Mouse (Mus musculus): ENCODE measurements around the gene Msi2.
A peak's percentile ranks its signal among the peaks of the same experiment; 100 is the strongest.

Gene Msi2

GRCm38 (mm10) chr11:88636934-88637333 lies 81.4 kb downstream of the Msi2 start:
- DNase-seq (ENCODE audit: low read depth, low spot score): no peak

- DNase-seq (ENCODE audit: low read depth, low spot score): no peak
These were observed 82.0 kb downstream of the Msi2 start for GRCm38 (mm10) chr11:88636319-88636718.

GRCm38 (mm10) chr11:88634627-88635026 lies 83.7 kb downstream of the Msi2 start:
- DNase-seq (ENCODE audit: low read depth, low spot score): peak; percentile 30

GRCm38 (mm10) chr11:88631932-88632230 lies 86.4 kb downstream of the Msi2 start:
- no peak for DNase-seq (ENCODE audit: low read depth, low spot score)

GRCm38 (mm10) chr11:88631084-88631931 lies 87.0 kb downstream of the Msi2 start:
- DNase-seq (ENCODE audit: low read depth, low spot score): no peak

- no peak for DNase-seq (ENCODE audit: low read depth, low spot score)
These were observed 88.7 kb downstream of the Msi2 start for GRCm38 (mm10) chr11:88629619-88630018.

GRCm38 (mm10) chr11:88629165-88629564 lies 89.1 kb downstream of the Msi2 start:
- no peak for DNase-seq (ENCODE audit: low read depth, low spot score)

- DNase-seq (ENCODE audit: low read depth, low spot score): no peak
These were observed 89.6 kb downstream of the Msi2 start for GRCm38 (mm10) chr11:88628676-88629075.

GRCm38 (mm10) chr11:88627327-88627726 lies 91.0 kb downstream of the Msi2 start:
- DNase-seq (ENCODE audit: low read depth, low spot score): no peak

GRCm38 (mm10) chr11:88626576-88626975 lies 91.7 kb downstream of the Msi2 start:
- no peak for DNase-seq (ENCODE audit: low read depth, low spot score)

- no peak for DNase-seq (ENCODE audit: low read depth, low spot score)
These were observed 92.3 kb downstream of the Msi2 start for GRCm38 (mm10) chr11:88626061-88626460.

- no peak for DNase-seq (ENCODE audit: low read depth, low spot score)
These were observed 93.2 kb downstream of the Msi2 start for GRCm38 (mm10) chr11:88625063-88625462.

GRCm38 (mm10) chr11:88624627-88625026 lies 93.7 kb downstream of the Msi2 start:
- DNase-seq (ENCODE audit: low read depth, low spot score): no peak

- DNase-seq (ENCODE audit: low read depth, low spot score): no peak
These were observed 94.6 kb downstream of the Msi2 start for GRCm38 (mm10) chr11:88623671-88624070.

GRCm38 (mm10) chr11:88622496-88622895 lies 95.8 kb downstream of the Msi2 start:
- DNase-seq (ENCODE audit: low read depth, low spot score): no peak

- DNase-seq (ENCODE audit: low read depth, low spot score): no peak
These were observed 96.5 kb downstream of the Msi2 start for GRCm38 (mm10) chr11:88621789-88622188.

GRCm38 (mm10) chr11:88620158-88620973 lies 97.9 kb downstream of the Msi2 start:
- DNase-seq (ENCODE audit: low read depth, low spot score): no peak

GRCm38 (mm10) chr11:88619468-88620157 lies 98.7 kb downstream of the Msi2 start:
- no peak for DNase-seq (ENCODE audit: low read depth, low spot score)

- DNase-seq (ENCODE audit: low read depth, low spot score): no peak
These were observed 99.5 kb downstream of the Msi2 start for GRCm38 (mm10) chr11:88618732-88619309.

- DNase-seq (ENCODE audit: low read depth, low spot score): no peak
These were observed 100.3 kb downstream of the Msi2 start for GRCm38 (mm10) chr11:88618005-88618501.

- no peak for DNase-seq (ENCODE audit: low read depth, low spot score)
These were observed 100.9 kb downstream of the Msi2 start for GRCm38 (mm10) chr11:88617380-88617779.
